Mouse (Mus musculus): ENCODE results near the gene H2al1k.
A peak's percentile ranks its signal among the peaks of the same experiment; 100 is the strongest.
"Not testable (repeated sequence)": the region's sequence is repeated elsewhere in the genome, so short reads cannot be mapped to it uniquely, and the experiment has no call there.

H2al1k gene

GRCm38 (mm10) chrX:9350327-9350726 is at the start of gene H2al1k:
TSS of gene H2al1k (plus strand) at chrX:9350627.
- DNase-seq = not testable (repeated sequence)

GRCm38 (mm10) chrX:9302791-9303190 is 47.6 kb upstream of the H2al1k start:
- DNase-seq = no peak

GRCm38 (mm10) chrX:9303455-9303854 is 47.0 kb upstream of the H2al1k start:
- DNase-seq = no peak

DNA sequence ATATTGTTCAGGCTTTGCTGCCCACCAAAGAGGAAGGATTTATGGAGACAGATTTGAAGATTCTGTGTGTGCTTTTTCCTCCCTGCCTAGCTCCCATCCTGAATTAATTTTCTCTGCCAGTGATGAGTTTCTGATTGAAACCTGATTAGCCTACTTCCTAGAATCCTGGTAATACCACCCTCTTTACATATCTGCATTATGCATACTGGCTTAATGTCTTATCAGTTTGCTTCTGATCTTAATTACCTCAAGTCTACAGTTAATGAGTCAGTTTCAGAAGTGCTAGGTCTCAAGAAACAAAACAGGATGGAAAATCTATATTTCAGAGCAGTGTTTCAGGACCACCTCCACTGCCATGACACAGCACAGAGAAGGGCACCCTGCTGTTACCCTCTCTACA is 34.0 kb upstream of the H2al1k start:
- not testable (repeated sequence) for DNase-seq

- DNase-seq = not testable (repeated sequence)
Measured at GRCm38 (mm10) chrX:9327954-9328353, 22.5 kb upstream of the H2al1k start.

- not testable (repeated sequence) for DNase-seq
Measured at GRCm38 (mm10) chrX:9332366-9332962, 18.0 kb upstream of the H2al1k start.

DNA sequence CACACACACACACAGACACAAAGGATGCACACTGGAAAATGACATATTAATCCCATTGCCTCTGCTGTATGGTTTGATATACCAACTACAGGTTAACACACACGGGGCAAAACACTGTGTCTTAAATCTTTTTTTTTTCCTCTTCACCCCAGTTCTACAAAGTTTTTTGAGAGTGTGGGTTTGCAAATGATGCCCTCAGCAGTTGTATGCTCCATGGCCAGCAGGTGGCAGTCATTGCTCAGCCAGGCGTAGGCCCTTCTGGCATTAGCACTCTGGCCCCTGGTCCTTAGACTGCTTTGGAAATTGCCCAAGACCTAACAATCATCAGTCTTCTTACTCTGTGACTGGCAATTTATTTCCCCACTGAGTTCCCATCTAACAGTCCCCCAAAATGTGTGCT is 17.4 kb upstream of the H2al1k start:
- peak; percentile 27 for DNase-seq

DNA sequence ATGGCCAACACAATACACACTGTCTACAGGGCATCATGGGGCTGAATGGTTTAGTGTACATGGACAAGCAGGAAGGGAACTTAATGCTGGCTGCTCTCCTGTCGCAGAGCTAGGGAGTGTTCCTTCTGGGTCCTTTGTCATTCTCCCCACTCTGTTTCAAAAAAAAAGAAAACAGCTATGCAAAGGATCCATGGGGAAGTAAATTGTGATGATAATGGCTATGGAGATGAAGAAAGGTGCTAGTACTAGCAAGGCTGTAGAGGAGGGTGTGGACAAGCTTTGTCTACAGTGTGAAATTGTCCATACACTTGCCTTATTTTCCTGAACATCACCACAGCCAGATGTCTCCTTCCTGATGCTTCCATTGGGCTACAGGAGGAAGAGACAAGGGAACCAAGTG is 15.4 kb upstream of the H2al1k start:
- DNase-seq = not testable (repeated sequence)

DNA sequence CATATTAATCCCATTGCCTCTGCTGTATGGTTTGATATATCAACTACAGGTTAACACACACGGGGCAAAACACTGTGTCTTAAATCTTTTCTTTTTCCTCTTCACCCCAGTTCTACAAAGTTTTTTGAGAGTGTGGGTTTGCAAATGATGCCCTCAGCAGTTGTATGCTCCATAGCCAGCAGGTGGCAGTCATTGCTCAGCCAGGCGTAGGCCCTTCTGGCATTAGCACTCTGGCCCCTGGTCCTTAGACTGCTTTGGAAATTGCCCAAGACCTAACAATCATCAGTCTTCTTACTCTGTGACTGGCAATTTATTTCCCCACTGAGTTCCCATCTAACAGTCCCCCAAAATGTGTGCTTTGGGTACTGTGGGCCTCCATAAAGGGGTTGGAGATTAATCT is 23.6 kb downstream of the H2al1k start:
- DNase-seq = not testable (repeated sequence)

DNA sequence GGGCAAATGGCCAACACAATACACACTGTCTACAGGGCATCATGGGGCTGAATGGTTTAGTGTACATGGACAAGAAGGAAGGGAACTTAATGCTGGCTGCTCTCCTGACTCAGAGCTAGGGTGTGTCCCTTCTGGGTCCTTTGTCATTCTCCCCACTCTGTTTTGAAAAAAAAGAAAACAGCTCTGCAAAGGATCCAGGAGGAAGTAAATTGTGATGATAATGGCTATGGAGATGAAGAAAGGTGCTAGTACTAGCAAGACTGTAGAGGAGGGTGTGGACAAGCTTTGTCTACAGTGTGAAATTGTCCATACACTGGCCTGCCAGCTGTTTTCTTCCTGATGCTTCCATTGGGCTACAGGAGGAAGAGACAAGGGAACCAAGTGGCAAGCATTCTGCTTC is 25.5 kb downstream of the H2al1k start:
- DNase-seq = not testable (repeated sequence)

Data from cerebellum, adult 11 months (tissue).